Mouse (Mus musculus) liver, adult 2 months (tissue): ENCODE data around the gene Gm525. TPM values are rescaled to one million over a fixed set of nuclear protein-coding genes. Genes with fewer than 3 reads are reported as not detected.

Experiments
- DNase-seq: peaks from one replicate; pipeline ENCODE4 v3.0.0-alpha.2; 2011; ENCODE audit warnings: low read depth, low spot score; ENCODE audit errors: extremely low read depth
- H3K27ac ChIP-seq: fragments of 200-500 bp; replicated peaks from 2 replicates; pipeline ENCODE4 v1.5.1; 2012; ENCODE audit warnings: low read depth, mild to moderate bottlenecking, control low read depth, inconsistent platforms, low read length; ENCODE audit not compliant: insufficient read depth
- H3K27me3 ChIP-seq: fragments of 200-500 bp; 2 replicates; pipeline ENCODE4 v1.6.1; 2012; ENCODE audit warnings: mild to moderate bottlenecking, moderate library complexity, low read length, inconsistent platforms; ENCODE audit not compliant: control insufficient read depth, insufficient read depth
- H3K36me3 ChIP-seq: fragments of 200-500 bp; 2 replicates; pipeline ENCODE4 v1.6.1; 2012; ENCODE audit warnings: low read length, inconsistent platforms; ENCODE audit not compliant: control insufficient read depth, insufficient read depth
- H3K4me1 ChIP-seq: fragments of 200-500 bp; 2 replicates; pipeline ENCODE4 v1.6.1; 2011; ENCODE audit warnings: low read length; ENCODE audit not compliant: control insufficient read depth, insufficient read depth
- H3K4me3 ChIP-seq: fragments of 200-500 bp; 2 replicates; pipeline ENCODE4 v1.5.1; 2011; ENCODE audit warnings: low read depth, mild to moderate bottlenecking, control low read depth, low read length, moderate library complexity; ENCODE audit not compliant: insufficient read depth
- H3K79me2 ChIP-seq: fragments of 200-500 bp; 2 replicates; pipeline ENCODE4 v1.6.1; 2012; ENCODE audit warnings: inconsistent platforms, mild to moderate bottlenecking, low read length, moderate library complexity; ENCODE audit not compliant: control insufficient read depth, insufficient read depth
- H3K9ac ChIP-seq: fragments of 200-500 bp; 2 replicates; pipeline ENCODE4 v1.6.1; 2012; ENCODE audit warnings: low read depth, mild to moderate bottlenecking, control low read depth, inconsistent platforms, low read length
- CTCF ChIP-seq: fragments of 200-500 bp; IDR thresholded peaks from 2 replicates; pipeline ENCODE4 v1.5.1; 2011; ENCODE audit warnings: low read depth, low read length, control low read depth
- POLR2A ChIP-seq: fragments of 200-500 bp; IDR thresholded peaks from 2 replicates; pipeline ENCODE4 v1.6.1; 2011; ENCODE audit warnings: low read length, control low read depth; ENCODE audit not compliant: insufficient read depth; ENCODE audit errors: extremely low read depth
- WGBS: fragments of 180-500 bp; shearing (Covaris S2); methylation state at CpG from one replicate; pipeline ENCODE4 v1.1.7; 2018; 5-methylcytosine and 5-hydroxymethylcytosine counted together
- polyA plus RNA-seq: library from polyadenylated mRNA; depleted of rRNA; stranded (reverse); fragments of >200 nt; gene quantifications from 2 replicates; pipeline ENCODE4 v1.2.3, GENCODE M21; 2012; rRNA removed
- total RNA-seq: library from RNA; depleted of rRNA; stranded (reverse); fragments of >200 nt; gene quantifications from 2 replicates; pipeline ENCODE4 v1.2.3, GENCODE M21; 2014; rRNA removed

Gm525 gene
- total and polyA plus RNA-seq, 2 experiments = not detected

- 36% methylated on average over 12 of the region's 12 CpGs for WGBS
- no peak overlapping the region for H3K9ac ChIP-seq
- H3K4me1 ChIP-seq = no peaks in the 10 kb centered on the region
- no peaks in the 10 kb centered on the region for H3K36me3 ChIP-seq
- no peak overlapping the region for H3K4me3 ChIP-seq
- TF ChIP-seq CTCF = no peak
- TF ChIP-seq POLR2A = no peak
- DNase-seq = no peak
- peaks cover 3% of the 10 kb centered on the region; the same call in 1 of the 2 replicates for H3K27me3 ChIP-seq
- no peak overlapping the region for H3K27ac ChIP-seq
- no peaks in the 10 kb centered on the region for H3K79me2 ChIP-seq
These were observed 33.7 kb downstream of the Gm525 start for GRCm38 (mm10) chr11:89107180-89107807.

- Histone ChIP-seq H3K4me1 (no peaks in the 10 kb centered on the region), H3K4me3 (no peak overlapping the region), H3K9ac (no peak overlapping the region), H3K27ac (no peak overlapping the region), H3K79me2 (no peaks in the 10 kb centered on the region), H3K36me3 (no peaks in the 10 kb centered on the region), H3K27me3 (no peaks in the 10 kb centered on the region; the same call in 1 of the 2 replicates)
- TF ChIP-seq CTCF (no peak), POLR2A (no peak)
- peak; percentile 3 for DNase-seq
- 17% methylated on average over 13 of the region's 13 CpGs for WGBS
These were observed 50.8 kb downstream of the Gm525 start for GRCm38 (mm10) chr11:89124411-89124810.

DNA sequence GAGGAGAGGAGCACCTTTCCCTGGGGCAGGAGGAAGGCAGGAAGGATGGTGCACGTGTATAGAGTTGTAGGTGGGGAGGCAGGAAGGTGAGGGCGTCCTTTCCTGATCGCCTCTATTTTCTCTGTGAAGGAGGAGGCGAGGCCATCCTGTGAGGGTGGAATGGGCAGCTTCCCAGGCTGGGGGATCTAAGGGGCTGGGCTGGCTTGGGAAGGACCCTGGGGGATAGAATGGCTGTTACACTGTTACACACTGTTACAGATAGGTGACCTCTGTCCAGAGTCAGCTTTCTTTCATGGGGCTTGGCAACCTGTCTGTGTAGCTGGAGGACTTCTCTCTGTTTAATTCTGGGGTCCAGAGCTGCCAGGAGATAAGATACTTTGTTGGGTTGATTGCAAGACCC, 57.2 kb downstream of the Gm525 start:
- Histone ChIP-seq H3K9ac (no peak overlapping the region), H3K36me3 (no peaks in the 10 kb centered on the region), H3K27me3 (no peaks in the 10 kb centered on the region), H3K79me2 (no peaks in the 10 kb centered on the region), H3K4me3 (no peak overlapping the region), H3K27ac (no peak overlapping the region), H3K4me1 (no peaks in the 10 kb centered on the region)
- no peak for TF ChIP-seq POLR2A
- no peak for TF ChIP-seq CTCF
- no peak for DNase-seq
- 64% methylated on average over 4 of the region's 4 CpGs for WGBS

GRCm38 (mm10) chr11:89132406-89132805, 58.8 kb downstream of the Gm525 start:
- no peak for TF ChIP-seq POLR2A
- no peak for TF ChIP-seq CTCF
- Histone ChIP-seq H3K27ac (no peak overlapping the region), H3K4me3 (no peak overlapping the region), H3K27me3 (no peaks in the 10 kb centered on the region), H3K9ac (no peak overlapping the region), H3K4me1 (no peaks in the 10 kb centered on the region), H3K36me3 (no peaks in the 10 kb centered on the region), H3K79me2 (no peaks in the 10 kb centered on the region)
- DNase-seq = no peak
- WGBS = 83% methylated on average over 7 of the region's 7 CpGs

GRCm38 (mm10) chr11:89134211-89134610, 60.6 kb downstream of the Gm525 start:
- Histone ChIP-seq H3K27ac (no peak overlapping the region), H3K36me3 (no peaks in the 10 kb centered on the region), H3K27me3 (no peaks in the 10 kb centered on the region), H3K9ac (no peak overlapping the region), H3K4me3 (no peak overlapping the region), H3K79me2 (no peaks in the 10 kb centered on the region), H3K4me1 (no peaks in the 10 kb centered on the region)
- 76% methylated on average over 2 of the region's 2 CpGs for WGBS
- TF ChIP-seq POLR2A (no peak), CTCF (no peak)
- no peak for DNase-seq

DNA sequence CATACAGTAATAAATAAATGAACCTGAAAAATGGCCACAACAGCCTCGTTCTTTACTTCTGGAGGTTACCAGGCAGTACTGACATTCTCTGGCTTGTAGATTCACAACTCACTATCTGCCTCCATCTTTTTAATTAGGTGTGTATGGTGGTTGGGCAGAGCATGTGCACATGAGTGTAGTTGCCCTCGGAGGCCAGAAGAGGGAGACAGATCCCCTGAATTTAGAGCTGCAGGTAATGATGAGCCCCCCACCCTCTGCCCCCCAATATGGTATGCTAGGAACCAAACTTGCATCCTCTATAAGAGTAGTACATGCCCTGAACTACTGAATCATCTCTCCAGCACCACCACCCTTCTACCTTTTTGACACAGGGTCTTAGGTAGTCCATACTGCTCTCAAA, 64.3 kb downstream of the Gm525 start:
- Histone ChIP-seq H3K36me3 (no peaks in the 10 kb centered on the region), H3K79me2 (no peaks in the 10 kb centered on the region), H3K4me1 (no peaks in the 10 kb centered on the region), H3K27ac (no peak overlapping the region), H3K4me3 (no peak overlapping the region), H3K9ac (no peak overlapping the region), H3K27me3 (no peaks in the 10 kb centered on the region)
- TF ChIP-seq POLR2A = no peak
- TF ChIP-seq CTCF = no peak
- DNase-seq = no peak
- WGBS = 96% methylated on average over 2 of the region's 2 CpGs

Other genes starting within 250 kb of the Gm525 start
- 37.7 and 53.6 TPM in 2 replicates for gene Akap1, start 209.3 kb upstream of the Gm525 start, total RNA-seq
- 58.0 and 81.5 TPM in 2 replicates for gene Akap1, start 209.3 kb upstream of the Gm525 start, polyA plus RNA-seq
- gene Scpep1, start 118.4 kb upstream of the Gm525 start, total RNA-seq = 27.9 and 32.8 TPM in 2 replicates
- 22.5 and 27.6 TPM in 2 replicates for gene Scpep1, start 118.4 kb upstream of the Gm525 start, polyA plus RNA-seq
- not detected in 2 replicates for gene Elobl, start 106.9 kb upstream of the Gm525 start, total RNA-seq
- 1.2 TPM in 1 of 2 replicates, not detected in the other for gene Elobl, start 106.9 kb upstream of the Gm525 start, polyA plus RNA-seq
- 2.6 and 2.7 TPM in 2 replicates for gene Coil, start 103.6 kb upstream of the Gm525 start, total RNA-seq
- gene Coil, start 103.6 kb upstream of the Gm525 start, polyA plus RNA-seq = 1.6 and 2.7 TPM in 2 replicates
- gene Trim25, start 74.5 kb upstream of the Gm525 start, total RNA-seq = 16.2 and 24.1 TPM in 2 replicates
- gene Trim25, start 74.5 kb upstream of the Gm525 start, polyA plus RNA-seq = 29.3 and 32.1 TPM in 2 replicates
- gene Dgke, start 7.0 kb upstream of the Gm525 start, total RNA-seq = 0.74 and 1.1 TPM in 2 replicates
- gene Dgke, start 7.0 kb upstream of the Gm525 start, polyA plus RNA-seq = 0.49 and 0.69 TPM in 2 replicates
- gene Nog, start 228.5 kb downstream of the Gm525 start, total RNA-seq = not detected in 2 replicates
- gene Nog, start 228.5 kb downstream of the Gm525 start, polyA plus RNA-seq = not detected in 2 replicates